Mouse (Mus musculus) heart, embryonic 15.5 days (tissue): ENCODE measurements around the gene Olfr1364. TPM values are rescaled to one million over a fixed set of nuclear protein-coding genes. Genes with fewer than 3 reads are reported as not detected.

Experiments used
- polyA plus RNA-seq: library from polyadenylated mRNA; unstranded; fragments of >200 nt; fragmentation: Nextera tagmentation; extraction: Ambion mirVana; gene quantifications from 2 replicates; pipeline ENCODE4 v1.2.1, GENCODE M21; 2015

Gene Olfr1364
- polyA plus RNA-seq, 1 experiment from 2014 or later = not detected

Other genes starting within 250 kb of the Olfr1364 start
- gene Olfr1367, start 234.8 kb downstream of the Olfr1364 start, polyA plus RNA-seq = not detected in 2 replicates
- 6.5 and 8.7 TPM in 2 replicates for gene Zscan12, start 218.9 kb downstream of the Olfr1364 start, polyA plus RNA-seq
- gene Zkscan3, start 179.0 kb downstream of the Olfr1364 start, polyA plus RNA-seq = 65.7 and 71.5 TPM in 2 replicates
- gene Pgbd1, start 140.7 kb downstream of the Olfr1364 start, polyA plus RNA-seq = 2.9 and 3.3 TPM in 2 replicates
- gene Zscan26, start 128.0 kb downstream of the Olfr1364 start, polyA plus RNA-seq = 26.6 and 27.0 TPM in 2 replicates
- 1.4 and 1.5 TPM in 2 replicates for gene Nkapl, start 113.2 kb downstream of the Olfr1364 start, polyA plus RNA-seq
- 1.4 and 2.2 TPM in 2 replicates for gene Zkscan4, start 102.9 kb downstream of the Olfr1364 start, polyA plus RNA-seq
- gene Gm10065, start 102.3 kb downstream of the Olfr1364 start, polyA plus RNA-seq = not detected in 2 replicates
- 0.71 and 0.76 TPM in 2 replicates for gene AK157302, start 86.5 kb downstream of the Olfr1364 start, polyA plus RNA-seq
- gene Gm11273, start 80.3 kb downstream of the Olfr1364 start, polyA plus RNA-seq = 15.7 and 17.9 TPM in 2 replicates
- gene Zkscan8, start 50.6 kb downstream of the Olfr1364 start, polyA plus RNA-seq = 3.5 and 4.0 TPM in 2 replicates
- gene Olfr1366, start 39.0 kb downstream of the Olfr1364 start, polyA plus RNA-seq = 0.10 TPM in 1 of 2 replicates, not detected in the other
- not detected in 2 replicates for gene Olfr1535, start 21.9 kb downstream of the Olfr1364 start, polyA plus RNA-seq
- not detected in 2 replicates for gene Olfr1362, start 32.3 kb upstream of the Olfr1364 start, polyA plus RNA-seq
- gene Olfr11, start 60.8 kb upstream of the Olfr1364 start, polyA plus RNA-seq = not detected in 2 replicates
- not detected in 2 replicates for gene Olfr1361, start 81.6 kb upstream of the Olfr1364 start, polyA plus RNA-seq
- not detected in 2 replicates for gene Olfr1360, start 95.6 kb upstream of the Olfr1364 start, polyA plus RNA-seq
- not detected in 2 replicates for gene Olfr1359, start 116.4 kb upstream of the Olfr1364 start, polyA plus RNA-seq
- gene Hist1h2bl, start 134.4 kb upstream of the Olfr1364 start, polyA plus RNA-seq = 0.47 and 1.3 TPM in 2 replicates
- gene Hist1h2ai, start 134.7 kb upstream of the Olfr1364 start, polyA plus RNA-seq = 9.9 and 11.4 TPM in 2 replicates
- 1.5 and 5.4 TPM in 2 replicates for gene Hist1h3h, start 135.9 kb upstream of the Olfr1364 start, polyA plus RNA-seq
- gene Hist1h2bm, start 140.3 kb upstream of the Olfr1364 start, polyA plus RNA-seq = 1.3 and 2.3 TPM in 2 replicates
- gene Hist1h4j, start 153.3 kb upstream of the Olfr1364 start, polyA plus RNA-seq = 0.66 and 0.67 TPM in 2 replicates
- 1.3 and 3.0 TPM in 2 replicates for gene Hist1h4k, start 168.7 kb upstream of the Olfr1364 start, polyA plus RNA-seq
- 9.5 and 11.0 TPM in 2 replicates for gene Hist1h2ak, start 172.1 kb upstream of the Olfr1364 start, polyA plus RNA-seq
- gene Hist1h2bn, start 172.4 kb upstream of the Olfr1364 start, polyA plus RNA-seq = 2.0 and 3.0 TPM in 2 replicates
- gene Hist1h1b, start 198.9 kb upstream of the Olfr1364 start, polyA plus RNA-seq = 8.6 and 10.7 TPM in 2 replicates
- 56.3 and 60.4 TPM in 2 replicates for gene Hist1h3i, start 201.6 kb upstream of the Olfr1364 start, polyA plus RNA-seq
- gene Hist1h2an, start 205.5 kb upstream of the Olfr1364 start, polyA plus RNA-seq = 2.3 and 3.2 TPM in 2 replicates
- gene Hist1h2bp, start 205.7 kb upstream of the Olfr1364 start, polyA plus RNA-seq = 0.86 and 1.4 TPM in 2 replicates
- 7.2 and 7.3 TPM in 2 replicates for gene Hist1h2bq, start 228.4 kb upstream of the Olfr1364 start, polyA plus RNA-seq
- 3.5 TPM in 1 of 2 replicates, not detected in the other for gene Hist1h2ao, start 228.7 kb upstream of the Olfr1364 start, polyA plus RNA-seq
- not detected in 2 replicates for gene Hist1h4m, start 230.0 kb upstream of the Olfr1364 start, polyA plus RNA-seq